Mouse (Mus musculus): ENCODE measurements around the gene Plk5. TPM values are rescaled to one million over a fixed set of nuclear protein-coding genes. Genes with fewer than 3 reads are reported as not detected.

Gene Plk5
- polyA plus RNA-seq, 1 experiment from 2014 or later: 1.8 TPM

GRCm38 (mm10) chr10:80383431-80383830, 27.2 kb downstream of the Plk5 start:
- Histone ChIP-seq H3K4me2 (0 out of 2 replicates have a peak overlapping the region, but pooled peaks have one; percentile 92), H3K4me3 (no peak overlapping the region), H3K36me3 (peaks cover 57% of the 10 kb centered on the region), H3K27ac (no peak overlapping the region), H3K9ac (peak overlapping the region; percentile 55), H3K4me1 (peaks cover 34% of the 10 kb centered on the region), H3K27me3 (no peaks in the 10 kb centered on the region), H3K9me3 (no peaks in the 10 kb centered on the region)
- 58% methylated on average over 4 of the region's 4 CpGs for WGBS
- ATAC-seq (ENCODE audit: insufficient number of reproducible peaks, insufficient read depth, low FRiP score, low TSS enrichment, low read depth): no peak

GRCm38 (mm10) chr10:80384115-80384639, 27.9 kb downstream of the Plk5 start:
- Histone ChIP-seq H3K4me2 (peak overlapping the region; percentile 92), H3K36me3 (peaks cover 57% of the 10 kb centered on the region), H3K9me3 (no peaks in the 10 kb centered on the region), H3K27me3 (no peaks in the 10 kb centered on the region), H3K9ac (peak overlapping the region; percentile 98), H3K27ac (no peak overlapping the region), H3K4me1 (peaks cover 41% of the 10 kb centered on the region), H3K4me3 (peak overlapping the region; percentile 91)
- 83% methylated on average over 4 of the region's 4 CpGs for WGBS
- ATAC-seq (ENCODE audit: insufficient number of reproducible peaks, insufficient read depth, low FRiP score, low TSS enrichment, low read depth): no peak

GRCm38 (mm10) chr10:80384709-80385108, 28.4 kb downstream of the Plk5 start:
- Histone ChIP-seq H3K36me3 (peaks cover 54% of the 10 kb centered on the region), H3K27me3 (no peaks in the 10 kb centered on the region), H3K4me2 (peak overlapping the region; percentile 92), H3K9ac (peak overlapping the region; percentile 98), H3K4me1 (peaks cover 41% of the 10 kb centered on the region), H3K4me3 (peak overlapping the region; percentile 91), H3K9me3 (no peaks in the 10 kb centered on the region), H3K27ac (peak overlapping the region; percentile 92)
- WGBS: 77% methylated on average over 7 of the region's 7 CpGs
- no peak for ATAC-seq (ENCODE audit: insufficient number of reproducible peaks, insufficient read depth, low FRiP score, low TSS enrichment, low read depth)

GRCm38 (mm10) chr10:80385310-80385709, 29.1 kb downstream of the Plk5 start:
- H3K4me2 ChIP-seq: peak overlapping the region; percentile 92
- H3K4me1 ChIP-seq: peaks cover 41% of the 10 kb centered on the region
- H3K9me3 ChIP-seq: no peaks in the 10 kb centered on the region
- peaks cover 55% of the 10 kb centered on the region for H3K36me3 ChIP-seq
- H3K9ac ChIP-seq: peak overlapping the region; percentile 98
- peak overlapping the region; percentile 91 for H3K4me3 ChIP-seq
- H3K27me3 ChIP-seq: no peaks in the 10 kb centered on the region
- 6% methylated on average over 7 of the region's 7 CpGs for WGBS
- ATAC-seq (ENCODE audit: insufficient number of reproducible peaks, insufficient read depth, low FRiP score, low TSS enrichment, low read depth): no peak
- peak overlapping the region; percentile 92 for H3K27ac ChIP-seq

- WGBS: under 1% methylated on average over 34 of the region's 34 CpGs
- peaks cover 57% of the 10 kb centered on the region for H3K36me3 ChIP-seq
- peak overlapping the region; percentile 91 for H3K4me3 ChIP-seq
- H3K4me1 ChIP-seq: peaks cover 41% of the 10 kb centered on the region
- no peaks in the 10 kb centered on the region for H3K27me3 ChIP-seq
- H3K9me3 ChIP-seq: no peaks in the 10 kb centered on the region
- H3K4me2 ChIP-seq: peak overlapping the region; percentile 92
- H3K27ac ChIP-seq: peak overlapping the region; percentile 92
- peak overlapping the region; percentile 98 for H3K9ac ChIP-seq
- ATAC-seq (ENCODE audit: insufficient number of reproducible peaks, insufficient read depth, low FRiP score, low TSS enrichment, low read depth): no peak
Measured at GRCm38 (mm10) chr10:80385811-80386734, 29.8 kb downstream of the Plk5 start.

GRCm38 (mm10) chr10:80386735-80387471, 30.6 kb downstream of the Plk5 start:
- Histone ChIP-seq H3K9me3 (no peaks in the 10 kb centered on the region), H3K4me2 (peak overlapping the region; percentile 92), H3K36me3 (peaks cover 57% of the 10 kb centered on the region), H3K4me3 (peak overlapping the region; percentile 91), H3K4me1 (peaks cover 41% of the 10 kb centered on the region), H3K27ac (peak overlapping the region; percentile 92), H3K27me3 (no peaks in the 10 kb centered on the region), H3K9ac (peak overlapping the region; percentile 98)
- ATAC-seq (ENCODE audit: insufficient number of reproducible peaks, insufficient read depth, low FRiP score, low TSS enrichment, low read depth): no peak
- under 1% methylated on average over 82 of the region's 94 CpGs for WGBS

- Histone ChIP-seq H3K36me3 (peaks cover 57% of the 10 kb centered on the region), H3K4me2 (peak within 1 kb of the TSS; percentile 92), H3K9me3 (no peaks in the 10 kb centered on the region), H3K4me3 (peak within 1 kb of the TSS; percentile 91), H3K27ac (peak within 1 kb of the TSS; percentile 92), H3K27me3 (no peaks in the 10 kb centered on the region), H3K9ac (peak within 1 kb of the TSS; percentile 98), H3K4me1 (peaks cover 41% of the 10 kb centered on the region)
- WGBS: 0% methylated on average over 10 of the region's 61 CpGs
- ATAC-seq (ENCODE audit: insufficient number of reproducible peaks, insufficient read depth, low FRiP score, low TSS enrichment, low read depth): peak; percentile 39; the same call in 1 of the 2 replicates
Measured at GRCm38 (mm10) chr10:80387522-80387959, 31.3 kb downstream of the Plk5 start, which contains the start of gene Mex3d. Mex3d (minus strand) TSS chr10:80387659.

GRCm38 (mm10) chr10:80388731-80389130, 32.5 kb downstream of the Plk5 start:
- no peak overlapping the region for H3K4me3 ChIP-seq
- H3K4me2 ChIP-seq: peak overlapping the region; percentile 92
- peak overlapping the region; percentile 92; the same call in 1 of the 2 replicates for H3K27ac ChIP-seq
- H3K36me3 ChIP-seq: peaks cover 57% of the 10 kb centered on the region
- H3K9me3 ChIP-seq: no peaks in the 10 kb centered on the region
- WGBS: 21% methylated on average over 2 of the region's 2 CpGs
- peaks cover 32% of the 10 kb centered on the region for H3K4me1 ChIP-seq
- no peaks in the 10 kb centered on the region for H3K27me3 ChIP-seq
- H3K9ac ChIP-seq: peak overlapping the region; percentile 98; the same call in 1 of the 2 replicates
- ATAC-seq (ENCODE audit: insufficient number of reproducible peaks, insufficient read depth, low FRiP score, low TSS enrichment, low read depth): no peak

GRCm38 (mm10) chr10:80389185-80389708, 33.0 kb downstream of the Plk5 start:
- no peaks in the 10 kb centered on the region for H3K27me3 ChIP-seq
- H3K4me2 ChIP-seq: no peak overlapping the region
- no peak overlapping the region for H3K9ac ChIP-seq
- peaks cover 57% of the 10 kb centered on the region for H3K36me3 ChIP-seq
- H3K4me1 ChIP-seq: peaks cover 27% of the 10 kb centered on the region
- H3K9me3 ChIP-seq: no peaks in the 10 kb centered on the region
- H3K27ac ChIP-seq: 0 out of 2 replicates have a peak overlapping the region, but pooled peaks have one; percentile 92
- ATAC-seq (ENCODE audit: insufficient number of reproducible peaks, insufficient read depth, low FRiP score, low TSS enrichment, low read depth): no peak
- 71% methylated on average over 4 of the region's 4 CpGs for WGBS
- H3K4me3 ChIP-seq: no peak overlapping the region

- no peak overlapping the region for H3K4me2 ChIP-seq
Measured at GRCm38 (mm10) chr10:80390697-80391096, 34.4 kb downstream of the Plk5 start.

GRCm38 (mm10) chr10:80392687-80393086, 36.4 kb downstream of the Plk5 start:
- no peak for ATAC-seq (ENCODE audit: insufficient number of reproducible peaks, insufficient read depth, low FRiP score, low TSS enrichment, low read depth)
- H3K9ac ChIP-seq: 0 out of 2 replicates have a peak overlapping the region, but pooled peaks have one; percentile 1
- H3K36me3 ChIP-seq: peaks cover 81% of the 10 kb centered on the region
- no peaks in the 10 kb centered on the region for H3K9me3 ChIP-seq
- no peak overlapping the region for H3K27ac ChIP-seq
- H3K4me1 ChIP-seq: peaks cover 23% of the 10 kb centered on the region
- H3K27me3 ChIP-seq: no peaks in the 10 kb centered on the region
- H3K4me2 ChIP-seq: no peak overlapping the region
- WGBS: 92% methylated on average over 5 of the region's 5 CpGs
- no peak overlapping the region for H3K4me3 ChIP-seq

More at GRCm38 (mm10) chr10:80390697-80391096, 34.4 kb downstream of the Plk5 start:
- Histone ChIP-seq H3K4me3 (no peak overlapping the region), H3K27ac (no peak overlapping the region), H3K4me1 (peaks cover 13% of the 10 kb centered on the region), H3K27me3 (no peaks in the 10 kb centered on the region), H3K36me3 (peaks cover 62% of the 10 kb centered on the region), H3K9ac (no peak overlapping the region), H3K9me3 (no peaks in the 10 kb centered on the region)
- ATAC-seq (ENCODE audit: insufficient number of reproducible peaks, insufficient read depth, low FRiP score, low TSS enrichment, low read depth): no peak
- WGBS: 85% methylated on average over 9 of the region's 9 CpGs
